Mouse (Mus musculus) CH12.LX (cell line): ENCODE data around the gene Hopx. TPM values are rescaled to one million over a fixed set of nuclear protein-coding genes. Genes with fewer than 3 reads are reported as not detected.

ENCODE experiments used
- DNase-seq: peaks from one replicate; pipeline ENCODE4 v3.0.0-alpha.2; 2013; ENCODE audit errors: extremely low read depth
- H3K27ac ChIP-seq: 2 replicates; pipeline ENCODE4 v1.5.1; 2012; ENCODE audit warnings: low read depth, mild to moderate bottlenecking, control low read depth, moderate library complexity; ENCODE audit not compliant: insufficient read depth
- H3K27me3 ChIP-seq: replicated peaks from 2 replicates; pipeline ENCODE3; 2012; ENCODE audit warnings: inconsistent platforms
- H3K36me3 ChIP-seq, 2 experiments: replicated peaks in 1 of 2; 2 replicates each; pipeline versions ENCODE3 to v1.6.1; 2012; ENCODE audit warnings: inconsistent platforms in 1 of 2, low read length in 1 of 2, mild to moderate bottlenecking in 1 of 2, mixed read lengths in 1 of 2, moderate library complexity in 1 of 2; ENCODE audit not compliant: control insufficient read depth in 1 of 2, insufficient read depth in 1 of 2
- H3K4me1 ChIP-seq, 2 experiments: 2 replicates each; pipeline ENCODE4 v1.6.1; 2012; ENCODE audit warnings: inconsistent platforms in 1 of 2, moderate library complexity in 1 of 2; ENCODE audit not compliant: insufficient read depth in 2 of 2, control insufficient read depth in 1 of 2
- H3K4me2 ChIP-seq: 2 replicates; pipeline ENCODE4 v1.6.1; 2012; ENCODE audit warnings: low read depth, mild to moderate bottlenecking, control low read depth; ENCODE audit not compliant: poor library complexity, insufficient read depth, severe bottlenecking
- H3K4me3 ChIP-seq, 3 experiments: fragments of 150-350 bp in 1 of 3; sonication (generic) in 1 of 3; replicated peaks in 1 of 3; 2 replicates each; pipeline versions ENCODE3 to v1.5.1; 2011 to 2012; ENCODE audit warnings: low read depth in 2 of 3, low read length in 2 of 3, mild to moderate bottlenecking in 2 of 3, moderate library complexity in 2 of 3, control low read depth in 1 of 3, improper control_type of control experiment in 1 of 3, inconsistent platforms in 1 of 3, mixed read lengths in 1 of 3; ENCODE audit not compliant: poor library complexity in 1 of 3
- H3K79me2 ChIP-seq: replicated peaks from 2 replicates; pipeline ENCODE4 v1.6.1; 2012; ENCODE audit warnings: mild to moderate bottlenecking, moderate library complexity; ENCODE audit not compliant: control insufficient read depth, poor library complexity, insufficient read depth, severe bottlenecking; ENCODE audit errors: extremely low read depth
- H3K9ac ChIP-seq: 2 replicates; pipeline ENCODE4 v1.6.1; 2012; ENCODE audit warnings: low read depth, mild to moderate bottlenecking, control low read depth, moderate library complexity; ENCODE audit not compliant: insufficient read depth
- H3K9me3 ChIP-seq: replicated peaks from 2 replicates; pipeline ENCODE3; 2012; ENCODE audit warnings: low read length, inconsistent platforms, mixed read lengths
- E2F4 ChIP-seq: IDR thresholded peaks from 2 replicates; pipeline ENCODE4 v1.6.1; 2011; ENCODE audit warnings: low read depth, low read length, improper control_type of control experiment; ENCODE audit not compliant: insufficient replicate concordance
- ELF1 ChIP-seq: IDR thresholded peaks from 2 replicates; pipeline ENCODE4 v1.6.1; 2014; ENCODE audit warnings: low read depth, mild to moderate bottlenecking, inconsistent platforms, low read length, improper control_type of control experiment
- EP300 ChIP-seq: IDR thresholded peaks from 2 replicates; pipeline ENCODE4 v1.6.1; 2011; ENCODE audit warnings: low read length, improper control_type of control experiment
- ETS1 ChIP-seq: conservative IDR thresholded peaks from 2 replicates; pipeline ENCODE4 v1.6.1; 2012; ENCODE audit warnings: low read depth, mild to moderate bottlenecking, inconsistent platforms, low read length, improper control_type of control experiment, moderate library complexity
- GABPA ChIP-seq: IDR thresholded peaks from 2 replicates; pipeline ENCODE4 v1.6.1; 2012; ENCODE audit warnings: low read depth, low read length, improper control_type of control experiment, inconsistent platforms; ENCODE audit not compliant: insufficient replicate concordance
- KAT2A ChIP-seq: IDR thresholded peaks from 2 replicates; pipeline ENCODE4 v1.6.1; 2012; ENCODE audit warnings: low read length, improper control_type of control experiment, inconsistent platforms; ENCODE audit not compliant: insufficient replicate concordance
- MAFK ChIP-seq: IDR thresholded peaks from 2 replicates; pipeline ENCODE4 v1.6.1; 2011; ENCODE audit warnings: low read length, improper control_type of control experiment; ENCODE audit not compliant: insufficient replicate concordance
- MAX ChIP-seq: IDR thresholded peaks from 2 replicates; pipeline ENCODE4 v1.6.1; 2011; ENCODE audit warnings: low read length, improper control_type of control experiment
- MAZ ChIP-seq: IDR thresholded peaks from 2 replicates; pipeline ENCODE4 v1.6.1; 2012; ENCODE audit warnings: low read depth, mild to moderate bottlenecking, inconsistent platforms, low read length, improper control_type of control experiment, moderate library complexity
- MEF2A ChIP-seq: IDR thresholded peaks from 2 replicates; pipeline ENCODE4 v1.6.1; 2014; ENCODE audit warnings: low read depth, mild to moderate bottlenecking, inconsistent platforms, low read length, improper control_type of control experiment, borderline replicate concordance
- MXI1 ChIP-seq: IDR thresholded peaks from 2 replicates; pipeline ENCODE4 v1.6.1; 2011; ENCODE audit warnings: mild to moderate bottlenecking, low read depth, low read length, improper control_type of control experiment
- MYC ChIP-seq: IDR thresholded peaks from 2 replicates; pipeline ENCODE4 v1.6.1; 2011; ENCODE audit warnings: low read depth, mild to moderate bottlenecking, improper control_type of control experiment, low read length
- NELFE ChIP-seq: IDR thresholded peaks from 2 replicates; pipeline ENCODE4 v1.6.1; 2011; ENCODE audit warnings: low read depth, low read length, improper control_type of control experiment
- NRF1 ChIP-seq: IDR thresholded peaks from 2 replicates; pipeline ENCODE4 v1.6.1; 2014; ENCODE audit warnings: low read depth, mild to moderate bottlenecking, inconsistent platforms, low read length, improper control_type of control experiment, moderate library complexity
- POLR2A ChIP-seq: IDR thresholded peaks from 2 replicates; pipeline ENCODE4 v1.6.1; 2011; ENCODE audit warnings: low read depth, mild to moderate bottlenecking, improper control_type of control experiment, low read length
- POLR2AphosphoS2 ChIP-seq: IDR thresholded peaks from 2 replicates; pipeline ENCODE4 v1.6.1; 2011; ENCODE audit warnings: low read depth, low read length, improper control_type of control experiment
- SIN3A ChIP-seq: IDR thresholded peaks from 2 replicates; pipeline ENCODE4 v1.6.1; 2012; ENCODE audit warnings: low read length, improper control_type of control experiment, inconsistent platforms
- TCF12 ChIP-seq: IDR thresholded peaks from 2 replicates; pipeline ENCODE4 v1.6.1; 2014; ENCODE audit warnings: low read depth, mild to moderate bottlenecking, inconsistent platforms, low read length, improper control_type of control experiment
- UBTF ChIP-seq: IDR thresholded peaks from 2 replicates; pipeline ENCODE4 v1.6.1; 2012; ENCODE audit warnings: low read depth, mild to moderate bottlenecking, inconsistent platforms, low read length, improper control_type of control experiment, moderate library complexity
- ZKSCAN1 ChIP-seq: IDR thresholded peaks from 2 replicates; pipeline ENCODE4 v1.6.1; 2012; ENCODE audit warnings: low read depth, inconsistent platforms, low read length, improper control_type of control experiment, borderline replicate concordance
- ZNF384 ChIP-seq: IDR thresholded peaks from 2 replicates; pipeline ENCODE4 v1.6.1; 2012; ENCODE audit warnings: low read depth, low read length, improper control_type of control experiment, inconsistent platforms
- dilution Hi-C: fragments of 300-500 bp; cut with MboI; formaldehyde crosslinking; loops from 2 replicates; pipeline ENCODE4 v1.14.3; 2020; ENCODE audit warnings: low sequenced_read_pairs; ENCODE audit not compliant: extremely low pct_unique_long_range_greater_than_20kb, extremely low pct_ligation_motif_present
- in situ Hi-C: fragments of 300-500 bp; cut with MboI; formaldehyde crosslinking; loops from 3 replicates; pipeline ENCODE4 v1.14.3; 2019; ENCODE audit warnings: low sequenced_read_pairs, low pct_ligation_motif_present, low pct_unique_long_range_greater_than_20kb, mixed read lengths
- polyA plus RNA-seq: library from polyadenylated mRNA; unstranded; fragments of >175 nt; gene quantifications from 2 replicates; pipeline ENCODE4 v1.2.1, GENCODE M21; 2012; ENCODE audit warnings: low read depth; ENCODE audit not compliant: insufficient read length
- total RNA-seq, 2 experiments: library from RNA; depleted of rRNA; stranded (reverse); fragments of 300-350 nt in 1 of 2; fragments of >200 nt in 1 of 2; gene quantifications; 2 replicates each; pipeline ENCODE4 v1.2.3; 2012 to 2014

Hopx gene
- total RNA-seq (2012; rRNA removed): 22.2 and 26.4 TPM in 2 replicates
- 19.6 and 20.0 TPM in 2 replicates for total RNA-seq (2014; rRNA removed)
- polyA plus RNA-seq: 15.1 and 17.6 TPM in 2 replicates

DNA sequence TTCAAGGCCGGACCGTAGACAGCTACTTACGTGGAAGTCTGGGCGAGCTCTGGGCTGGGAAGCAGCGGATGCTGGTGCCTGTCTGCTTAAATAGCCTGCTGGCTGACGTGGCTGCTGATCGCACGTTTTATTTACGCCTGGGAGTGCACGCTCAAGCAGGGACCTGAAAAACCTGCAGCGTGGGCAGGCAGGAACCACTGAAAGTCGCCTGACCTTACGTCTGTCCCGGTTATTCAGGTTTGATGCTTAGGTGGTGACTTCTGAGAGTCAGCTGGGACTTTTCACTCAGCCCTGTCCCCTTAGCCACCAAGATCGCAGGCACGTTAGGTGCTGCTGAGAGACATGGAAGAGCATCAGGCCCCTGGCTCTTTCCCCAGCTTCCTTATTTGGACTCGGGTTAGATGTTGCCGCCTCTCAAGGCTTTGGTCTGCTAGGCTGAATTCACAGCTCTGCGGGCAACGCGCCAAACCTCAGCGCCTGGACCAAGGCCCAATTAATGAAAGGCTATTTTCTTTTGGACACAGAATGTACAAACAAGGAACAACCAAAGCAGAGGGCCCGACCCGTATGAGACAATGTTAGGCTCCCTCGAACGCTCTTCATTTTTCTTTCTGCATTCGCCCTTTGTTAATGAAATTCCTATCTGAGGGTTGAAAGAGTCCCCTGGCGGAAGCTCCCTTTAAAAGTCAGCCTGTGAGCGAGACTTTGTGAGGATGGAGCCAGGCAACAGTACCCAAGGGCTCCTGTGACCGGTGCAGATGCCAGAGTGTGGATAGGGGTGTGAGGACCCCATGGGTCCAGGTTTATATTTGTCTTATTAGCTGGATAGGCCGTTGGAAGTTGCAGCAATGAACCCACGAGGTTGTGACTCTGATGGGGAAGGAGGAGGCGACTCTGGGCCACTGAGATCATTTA is at the start of gene Hopx:
Hopx (minus strand) TSS at position 305 of the 915 bp plus-strand sequence.
- H3K4me3 ChIP-seq: no peak within 1 kb of the TSS
- H3K4me2 ChIP-seq: no peak within 1 kb of the TSS
- dilution Hi-C loops: no loop called here

DNA sequence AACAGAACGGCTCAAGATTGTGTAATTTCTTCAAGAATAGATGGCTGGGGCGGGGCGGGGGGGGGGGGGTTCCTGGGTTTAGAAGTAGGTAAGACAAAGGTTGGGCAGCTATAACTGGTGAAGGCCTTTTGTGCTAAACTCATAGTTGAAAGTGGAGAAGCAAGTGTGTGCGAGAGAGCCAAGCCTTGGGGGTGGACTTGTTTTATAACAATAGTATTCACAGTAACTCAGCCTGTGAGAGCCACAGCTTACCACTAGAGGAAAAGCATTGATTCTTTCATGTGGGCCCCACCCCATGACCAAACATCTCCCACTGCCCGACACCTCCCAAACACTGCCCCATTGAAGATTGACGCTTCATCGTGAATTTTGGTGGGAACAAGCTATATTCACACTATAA is 48.7 kb upstream of the Hopx start:
- Histone ChIP-seq H3K9ac (no peak overlapping the region), H3K4me2 (no peak overlapping the region), H3K4me1 (0 out of 4 replicates have a peak, but pooled peaks cover 0 to 3% of the 10 kb centered on the region in 2 experiments), H3K36me3 (no peaks in the 10 kb centered on the region), H3K27ac (no peak overlapping the region), H3K27me3 (no peaks in the 10 kb centered on the region), H3K4me3 (no peak overlapping the region), H3K9me3 (no peaks in the 10 kb centered on the region), H3K79me2 (no peaks in the 10 kb centered on the region)
- TF ChIP-seq POLR2A: no peak
- TF ChIP-seq MAZ: no peak
- TF ChIP-seq E2F4: no peak
- TF ChIP-seq MAFK: no peak
- no peak for TF ChIP-seq MAX
- no peak for TF ChIP-seq KAT2A
- TF ChIP-seq ETS1: no peak
- TF ChIP-seq MEF2A: no peak
- TF ChIP-seq UBTF: no peak
- no peak for TF ChIP-seq ZKSCAN1
- TF ChIP-seq MYC: no peak
- no peak for TF ChIP-seq NELFE
- TF ChIP-seq NRF1: no peak
- TF ChIP-seq GABPA: no peak
- TF ChIP-seq ZNF384: no peak
- in situ Hi-C loops: no loop called here
- DNase-seq: no peak
- dilution Hi-C loops: no loop called here

More for the DNA sequence above, at the start of gene Hopx:
- H3K36me3 ChIP-seq: no peaks in the 10 kb centered on the region
- DNase-seq: no peak
- TF ChIP-seq MAX (no peak), MXI1 (no peak), POLR2AphosphoS2 (no peak), ELF1 (no peak), EP300 (no peak), TCF12 (no peak), ETS1 (no peak), SIN3A (no peak), ZKSCAN1 (no peak), KAT2A (no peak)
- TF ChIP-seq, all 38 proteins: peak for 0
- no peak within 1 kb of the TSS for H3K27ac ChIP-seq
- H3K9ac ChIP-seq: no peak within 1 kb of the TSS
- no peaks in the 10 kb centered on the region for H3K9me3 ChIP-seq
- H3K4me1 ChIP-seq: peaks cover 0 to 7% of the 10 kb centered on the region in 2 experiments; a peak in 1 of 4 replicates
- H3K79me2 ChIP-seq: no peaks in the 10 kb centered on the region
- in situ Hi-C loops: no loop called here
- no peaks in the 10 kb centered on the region for H3K27me3 ChIP-seq
